ENCODE assay signal across 17 mouse cellular contexts in the genomic region with DNA sequence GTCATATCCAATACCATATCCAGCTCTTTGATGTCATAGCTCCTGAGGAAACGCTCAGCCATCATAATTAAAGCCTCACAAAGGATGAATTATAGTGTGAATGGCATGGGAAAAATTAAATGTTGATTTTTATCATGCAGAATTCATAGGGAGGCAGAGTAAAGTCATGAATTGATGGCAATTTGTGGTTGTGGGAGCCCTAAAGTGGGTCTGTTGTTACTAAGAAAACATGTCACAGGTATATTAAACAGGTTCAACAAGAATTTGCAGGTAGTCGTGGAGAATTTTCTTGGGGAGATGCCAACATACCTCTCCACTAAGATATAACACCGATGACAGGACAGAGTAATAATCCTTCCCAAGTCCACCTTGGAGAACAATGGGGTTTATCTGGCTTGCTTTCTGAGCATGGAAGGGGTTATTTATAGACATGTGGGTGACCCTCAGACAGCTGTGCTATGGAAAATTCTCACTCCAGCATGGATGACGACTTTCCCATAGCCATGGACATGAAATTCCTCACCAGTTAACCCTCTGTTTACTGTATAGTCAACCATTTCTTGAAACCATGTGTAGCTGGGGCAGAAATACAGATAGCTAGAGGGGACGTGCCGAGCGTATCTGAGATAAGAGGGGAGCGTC.
"Had no signal": no experiment of that assay in that cellular context is flagged by ENCODE, and none has a peak within 500 bp of the region (broad histone marks: within the 10 kb centered on the region; RNA-seq: fewer than 3 reads in every experiment).

No protein-coding gene starts in this region.

- DNase-seq: kidney, postnatal 36 days; layer of hippocampus, adult 9-11 months; layer of hippocampus, postnatal 36 days; lung, adult 18-20 months; lung, postnatal 4 days; midbrain, embryonic 14.5 days; retina, postnatal 1 day; right cerebral cortex, postnatal 4 days; spleen, adult 18-20 months; thymus, postnatal 36 days had no signal

- ATAC-seq: lung, postnatal 0 days had no signal

- H3K9me3 ChIP-seq: midbrain, embryonic 10.5 days; neural tube, embryonic 13.5 days; stomach, embryonic 15.5 days had no signal

- H3K36me3 ChIP-seq: limb, embryonic 12.5 days; midbrain, embryonic 10.5 days; neural tube, embryonic 13.5 days; stomach, embryonic 15.5 days had no signal

- H3K27ac ChIP-seq: kidney, postnatal 0 days; limb, embryonic 12.5 days; liver, embryonic 14.5 days; midbrain, embryonic 10.5 days; neural tube, embryonic 13.5 days; stomach, embryonic 15.5 days had no signal

- H3K9ac ChIP-seq: limb, embryonic 12.5 days; liver, embryonic 14.5 days; neural tube, embryonic 13.5 days; stomach, embryonic 15.5 days had no signal

- H3K4me1 ChIP-seq: limb, embryonic 12.5 days; midbrain, embryonic 10.5 days; neural tube, embryonic 13.5 days; stomach, embryonic 15.5 days had no signal

- H3K4me2 ChIP-seq: limb, embryonic 12.5 days; neural tube, embryonic 13.5 days; stomach, embryonic 15.5 days had no signal

- H3K4me3 ChIP-seq: limb, embryonic 12.5 days; midbrain, embryonic 10.5 days; neural tube, embryonic 13.5 days; stomach, embryonic 15.5 days had no signal

- H3K27me3 ChIP-seq: limb, embryonic 12.5 days; neural tube, embryonic 13.5 days; stomach, embryonic 15.5 days had no signal
